Mouse (Mus musculus) lung, embryonic 14.5 days (tissue): ENCODE data around the gene Usp46. TPM values are rescaled to one million over a fixed set of nuclear protein-coding genes. Genes with fewer than 3 reads are reported as not detected.
A peak's percentile ranks its signal among the peaks of the same experiment; 100 is the strongest.

Source experiments
- ATAC-seq: fragments of 200-750 bp; cut with Nextera tagmentation; 2 replicates; pipeline ENCODE4 v1.8.0; 2017; ENCODE audit warnings: mild to moderate bottlenecking, moderate TSS enrichment, moderate library complexity; ENCODE audit not compliant: insufficient read depth
- DNase-seq: peaks from one replicate; pipeline ENCODE4 v3.0.0-alpha.2; 2015
- H3K27ac ChIP-seq: fragments of 300-500 bp; sonication (generic); 2 replicates; pipeline ENCODE4 v1.5.1; 2014; ENCODE audit warnings: low read depth, mild to moderate bottlenecking, moderate library complexity
- H3K27me3 ChIP-seq: fragments of 300-500 bp; sonication (generic); 2 replicates; pipeline ENCODE4 v1.6.1; 2014; ENCODE audit warnings: low read length, control low read depth; ENCODE audit not compliant: insufficient read depth
- H3K36me3 ChIP-seq: fragments of 300-500 bp; sonication (generic); 2 replicates; pipeline ENCODE4 v1.6.1; 2014; ENCODE audit warnings: control low read depth; ENCODE audit not compliant: insufficient read depth
- H3K4me1 ChIP-seq: fragments of 300-500 bp; sonication (generic); 2 replicates; pipeline ENCODE4 v1.6.1; 2014; ENCODE audit warnings: antibody characterized with exemption, control low read depth; ENCODE audit not compliant: insufficient read depth
- H3K4me2 ChIP-seq: fragments of 300-500 bp; sonication (generic); 2 replicates; pipeline ENCODE4 v1.6.1; 2014; ENCODE audit warnings: mild to moderate bottlenecking
- H3K4me3 ChIP-seq: fragments of 300-500 bp; sonication (generic); 2 replicates; pipeline ENCODE4 v1.5.1; 2014; ENCODE audit warnings: low read depth, low read length
- H3K9ac ChIP-seq: fragments of 300-500 bp; sonication (generic); 2 replicates; pipeline ENCODE4 v1.6.1; 2014
- H3K9me3 ChIP-seq: fragments of 300-500 bp; sonication (generic); 2 replicates; pipeline ENCODE4 v1.6.1; 2016; ENCODE audit warnings: low read depth, low read length, control low read depth
- CTCF ChIP-seq: IDR thresholded peaks from 2 replicates; pipeline ENCODE4 v1.5.1; 2016; ENCODE audit warnings: antibody characterized with exemption, low read depth
- WGBS: fragments of 180-500 bp; shearing (Covaris S2); extraction: QIAGEN DNeasy Blood & Tissue Kit; methylation state at CpG from one replicate; pipeline ENCODE4 v1.1.7; 2014; 5-methylcytosine and 5-hydroxymethylcytosine counted together
- polyA plus RNA-seq: library from polyadenylated mRNA; unstranded; fragments of >200 nt; fragmentation: Nextera tagmentation; extraction: Ambion mirVana; gene quantifications from 2 replicates; pipeline ENCODE4 v1.2.1, GENCODE M21; 2014

Gene Usp46
- polyA plus RNA-seq, 1 experiment from 2014 or later: 46.8 TPM

DNA sequence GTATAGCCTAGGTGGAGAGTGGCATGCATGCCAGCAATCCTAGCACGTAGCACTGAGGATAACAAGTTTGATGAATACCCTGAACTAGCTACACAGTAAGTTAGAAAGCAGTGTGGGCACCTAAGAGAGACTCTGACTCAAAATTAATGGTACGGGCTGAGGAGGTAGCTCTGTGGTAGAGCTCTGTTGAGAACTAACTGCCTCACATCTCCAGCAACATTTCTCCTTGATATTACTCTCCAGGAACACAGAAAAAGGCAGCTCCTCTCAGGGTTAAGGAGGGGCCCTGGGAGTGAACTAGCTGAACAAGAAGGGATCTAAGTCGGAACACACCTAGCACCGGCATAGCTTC lies 24.2 kb upstream of the Usp46 start:
- ATAC-seq (no peak; the same call in 1 of the 2 replicates), DNase-seq (no peak)
- Histone ChIP-seq H3K27me3 (no peaks in the 10 kb centered on the region), H3K27ac (no peak overlapping the region), H3K9ac (no peak overlapping the region), H3K4me1 (peaks cover 9% of the 10 kb centered on the region; the same call in 1 of the 2 replicates), H3K9me3 (no peaks in the 10 kb centered on the region), H3K4me2 (peak overlapping the region; percentile 58), H3K36me3 (peaks cover 33% of the 10 kb centered on the region), H3K4me3 (peak overlapping the region; percentile 84)
- TF ChIP-seq CTCF: no peak
- 38% methylated on average over 4 of the region's 4 CpGs for WGBS

DNA sequence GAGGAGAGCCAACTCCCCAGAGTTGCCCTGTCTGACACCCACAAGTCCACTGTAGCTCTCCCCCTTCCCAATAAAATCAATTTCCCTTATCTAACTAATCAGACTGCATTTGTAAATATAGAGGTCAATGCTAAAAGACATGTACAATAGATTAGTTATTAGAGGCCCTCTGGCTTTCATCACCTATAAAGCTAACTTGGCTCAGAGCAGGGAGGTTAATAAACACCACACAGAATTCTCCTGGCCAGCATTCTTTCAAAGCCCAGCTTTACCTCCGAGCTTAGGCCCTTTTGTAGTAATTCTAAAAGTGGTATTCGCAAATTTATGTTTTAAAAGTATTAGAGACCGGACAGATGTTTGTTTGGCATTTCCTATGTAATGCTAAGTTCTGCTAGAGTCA lies 21.4 kb upstream of the Usp46 start:
- H3K9ac ChIP-seq: no peak overlapping the region
- H3K4me3 ChIP-seq: no peak overlapping the region
- peaks cover 4% of the 10 kb centered on the region; the same call in 1 of the 2 replicates for H3K4me1 ChIP-seq
- WGBS: 81% methylated on average over 3 of the region's 3 CpGs
- H3K36me3 ChIP-seq: peaks cover 8% of the 10 kb centered on the region
- no peak overlapping the region for H3K27ac ChIP-seq
- TF ChIP-seq CTCF: no peak
- H3K9me3 ChIP-seq: no peaks in the 10 kb centered on the region
- no peaks in the 10 kb centered on the region for H3K27me3 ChIP-seq
- no peak for ATAC-seq
- DNase-seq: no peak
- H3K4me2 ChIP-seq: no peak overlapping the region

DNA sequence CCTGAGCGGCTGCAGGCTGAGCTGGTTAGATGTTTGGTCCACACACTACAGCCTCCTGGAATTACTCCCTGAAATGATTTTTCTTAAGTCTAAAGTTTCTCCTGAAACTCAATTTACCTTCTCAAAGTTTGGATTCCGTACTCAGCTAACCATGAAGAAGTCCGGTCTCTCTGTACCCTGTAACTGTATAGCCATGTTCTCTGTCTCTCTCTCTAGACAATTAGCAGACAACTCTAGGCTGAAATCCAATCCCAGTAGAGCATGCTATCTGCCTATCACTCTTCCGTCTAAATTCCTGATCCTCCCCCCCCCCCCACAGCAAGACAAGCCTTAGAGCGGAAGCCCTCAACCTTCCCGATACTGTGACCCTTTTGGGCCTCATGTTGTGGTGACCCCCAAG lies 13.5 kb upstream of the Usp46 start:
- Histone ChIP-seq H3K4me3 (no peak overlapping the region), H3K9ac (no peak overlapping the region), H3K27me3 (no peaks in the 10 kb centered on the region), H3K4me2 (no peak overlapping the region), H3K36me3 (no peaks in the 10 kb centered on the region), H3K4me1 (0 out of 2 replicates have a peak, but pooled peaks cover 6% of the 10 kb centered on the region), H3K27ac (no peak overlapping the region), H3K9me3 (no peaks in the 10 kb centered on the region)
- 81% methylated on average over 6 of the region's 6 CpGs for WGBS
- no peak for TF ChIP-seq CTCF
- DNase-seq (no peak), ATAC-seq (no peak)

GRCm38 (mm10) chr5:74078861-74079615 lies 10.8 kb upstream of the Usp46 start:
- Histone ChIP-seq H3K4me1 (0 out of 2 replicates have a peak, but pooled peaks cover 6% of the 10 kb centered on the region), H3K27ac (no peak overlapping the region), H3K9me3 (no peaks in the 10 kb centered on the region), H3K36me3 (no peaks in the 10 kb centered on the region), H3K27me3 (no peaks in the 10 kb centered on the region), H3K9ac (no peak overlapping the region), H3K4me2 (no peak overlapping the region), H3K4me3 (no peak overlapping the region)
- no peak for ATAC-seq
- DNase-seq: no peak
- WGBS: 70% methylated on average over 11 of the region's 11 CpGs
- no peak for TF ChIP-seq CTCF

- TF ChIP-seq CTCF: no peak
- no peak overlapping the region for H3K4me3 ChIP-seq
Measured at GRCm38 (mm10) chr5:74078400-74078799, 10.2 kb upstream of the Usp46 start.

GRCm38 (mm10) chr5:74077959-74078358 lies 9.7 kb upstream of the Usp46 start:
- 40% methylated on average over 8 of the region's 8 CpGs for WGBS
- Histone ChIP-seq H3K4me2 (no peak overlapping the region), H3K9me3 (no peaks in the 10 kb centered on the region), H3K4me3 (no peak overlapping the region), H3K36me3 (no peaks in the 10 kb centered on the region), H3K9ac (no peak overlapping the region), H3K27me3 (no peaks in the 10 kb centered on the region), H3K27ac (no peak overlapping the region), H3K4me1 (0 out of 2 replicates have a peak, but pooled peaks cover 6% of the 10 kb centered on the region)
- ATAC-seq (no peak), DNase-seq (no peak)
- TF ChIP-seq CTCF: no peak

More at GRCm38 (mm10) chr5:74078400-74078799, 10.2 kb upstream of the Usp46 start:
- WGBS: 82% methylated on average over 1 of the region's 1 CpGs
- DNase-seq (no peak), ATAC-seq (no peak)
- H3K9me3 ChIP-seq: no peaks in the 10 kb centered on the region
- H3K9ac ChIP-seq: no peak overlapping the region
- no peaks in the 10 kb centered on the region for H3K27me3 ChIP-seq
- no peak overlapping the region for H3K4me2 ChIP-seq
- no peaks in the 10 kb centered on the region for H3K36me3 ChIP-seq
- 0 out of 2 replicates have a peak, but pooled peaks cover 6% of the 10 kb centered on the region for H3K4me1 ChIP-seq
- H3K27ac ChIP-seq: no peak overlapping the region

DNA sequence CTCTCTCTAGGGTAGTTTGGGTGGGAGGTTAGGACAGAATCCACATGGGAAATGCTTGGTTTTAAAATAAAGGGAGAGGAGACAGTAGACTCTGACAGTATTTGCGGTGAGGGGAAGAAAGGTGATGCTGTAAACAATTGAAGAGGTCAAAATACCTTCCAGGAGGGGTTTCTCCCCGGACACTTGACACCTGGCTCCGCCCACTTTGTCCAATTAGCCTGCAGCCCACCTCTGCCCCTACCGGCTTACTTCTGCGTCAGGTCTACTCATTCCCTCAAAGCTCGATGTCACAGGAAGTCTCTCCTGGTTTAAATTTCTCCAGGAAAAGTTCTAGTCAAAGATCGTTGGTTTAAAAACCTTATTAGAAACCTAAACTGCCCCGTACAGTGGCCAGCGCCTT lies 8.5 kb upstream of the Usp46 start:
- Histone ChIP-seq H3K9me3 (no peaks in the 10 kb centered on the region), H3K9ac (no peak overlapping the region), H3K4me1 (0 out of 2 replicates have a peak, but pooled peaks cover 6% of the 10 kb centered on the region), H3K4me3 (no peak overlapping the region), H3K36me3 (no peaks in the 10 kb centered on the region), H3K27ac (no peak overlapping the region), H3K27me3 (no peaks in the 10 kb centered on the region), H3K4me2 (no peak overlapping the region)
- no peak for ATAC-seq
- no peak for TF ChIP-seq CTCF
- WGBS: 14% methylated on average over 9 of the region's 9 CpGs
- no peak for DNase-seq
